Mouse (Mus musculus) liver, embryonic 14.5 days (tissue): ENCODE measurements around the gene Slc6a17. TPM values are rescaled to one million over a fixed set of nuclear protein-coding genes. Genes with fewer than 3 reads are reported as not detected.

Source experiments
- ATAC-seq: fragments of 200-750 bp; cut with Nextera tagmentation; 2 replicates; pipeline ENCODE4 v1.8.0; 2017; ENCODE audit warnings: moderate number of reproducible peaks, mild to moderate bottlenecking, moderate library complexity; ENCODE audit not compliant: insufficient read depth
- DNase-seq, 3 experiments: peaks; one replicate each; pipeline ENCODE4 v3.0.0-alpha.2; 2012 to 2013; ENCODE audit warnings: low read depth in 3 of 3, low spot score in 3 of 3
- H3K27ac ChIP-seq: fragments of 300-500 bp; sonication (generic); 2 replicates; pipeline ENCODE4 v1.5.1; 2014; ENCODE audit warnings: moderate library complexity, mild to moderate bottlenecking, control low read depth, inconsistent platforms
- H3K27me3 ChIP-seq: fragments of 300-500 bp; sonication (generic); 2 replicates; pipeline ENCODE4 v1.6.1; 2014; ENCODE audit warnings: mild to moderate bottlenecking, low read length, moderate library complexity; ENCODE audit not compliant: control insufficient read depth, insufficient read depth
- H3K36me3 ChIP-seq: fragments of 300-500 bp; sonication (generic); replicated peaks from 2 replicates; pipeline ENCODE4 v1.6.1; 2014; ENCODE audit warnings: low read depth; ENCODE audit not compliant: control insufficient read depth, insufficient read depth
- H3K4me1 ChIP-seq, 2 experiments: fragments of 200-500 bp in 1 of 2; fragments of 300-500 bp in 1 of 2; sonication (generic) in 1 of 2; replicated peaks; 2 replicates each; pipeline ENCODE4 v1.6.1; 2012 to 2014; ENCODE audit warnings: antibody characterized with exemption in 1 of 2, inconsistent platforms in 1 of 2, low read length in 1 of 2; ENCODE audit not compliant: control insufficient read depth in 2 of 2, insufficient read depth in 2 of 2
- H3K4me2 ChIP-seq: fragments of 300-500 bp; sonication (generic); 2 replicates; pipeline ENCODE4 v1.6.1; 2014; ENCODE audit warnings: low read depth, mild to moderate bottlenecking, control low read depth, moderate library complexity
- H3K4me3 ChIP-seq, 2 experiments: fragments of 200-500 bp in 1 of 2; fragments of 300-500 bp in 1 of 2; sonication (generic) in 1 of 2; 2 replicates each; pipeline ENCODE4 v1.5.1; 2012 to 2014; ENCODE audit warnings: low read depth in 2 of 2, low read length in 2 of 2, mild to moderate bottlenecking in 2 of 2, control low read depth in 1 of 2, inconsistent platforms in 1 of 2, moderate library complexity in 1 of 2; ENCODE audit not compliant: insufficient read depth in 1 of 2
- H3K9ac ChIP-seq: fragments of 300-500 bp; sonication (generic); replicated peaks from 2 replicates; pipeline ENCODE4 v1.6.1; 2014; ENCODE audit warnings: mild to moderate bottlenecking, control low read depth, moderate library complexity
- H3K9me3 ChIP-seq: fragments of 300-500 bp; sonication (generic); 2 replicates; pipeline ENCODE4 v1.6.1; 2016; ENCODE audit warnings: low read length, mixed read lengths; ENCODE audit not compliant: control insufficient read depth
- CTCF ChIP-seq: IDR thresholded peaks from 2 replicates; pipeline ENCODE4 v1.5.1; 2016; ENCODE audit warnings: antibody characterized with exemption, low read depth, control low read depth
- EP300 ChIP-seq: IDR thresholded peaks from 2 replicates; pipeline ENCODE4 v1.6.1; 2016; ENCODE audit warnings: antibody characterized with exemption, low read depth
- WGBS: fragments of 180-500 bp; shearing (Covaris S2); extraction: QIAGEN DNeasy Blood & Tissue Kit; methylation state at CpG from one replicate; pipeline ENCODE4 v1.1.7; 2014; ENCODE audit not compliant: insufficient replicate concordance; 5-methylcytosine and 5-hydroxymethylcytosine counted together
- polyA plus RNA-seq, 2 experiments: library from polyadenylated mRNA; depleted of rRNA in 1 of 2; stranded (reverse) in 1 of 2; unstranded in 1 of 2; fragments of >200 nt; fragmentation: Nextera tagmentation in 1 of 2; extraction: Ambion mirVana in 1 of 2; gene quantifications; 2 replicates each; pipeline versions ENCODE4 v1.2.1 to v1.2.3; 2012 to 2014

Gene Slc6a17
- polyA plus RNA-seq, 2 experiments, result 0.11 to 0.15 TPM

- TF ChIP-seq EP300 (no peak), CTCF (no peak)
- Histone ChIP-seq H3K27ac (no peak overlapping the region), H3K9me3 (no peaks in the 10 kb centered on the region), H3K27me3 (no peaks in the 10 kb centered on the region), H3K9ac (no peak overlapping the region), H3K4me3 (no peak overlapping the region), H3K4me2 (no peak overlapping the region), H3K36me3 (no peaks in the 10 kb centered on the region), H3K4me1 (no peaks in the 10 kb centered on the region)
- no peak for ATAC-seq
- no peak for DNase-seq
- whole genome bisulfite sequencing, result 40% methylated on average over 6 of the region's 6 CpGs
These were observed 81.4 kb downstream of the Slc6a17 start for GRCm38 (mm10) chr3:107436434-107436833.

- H3K27ac ChIP-seq, result no peak overlapping the region
- ATAC-seq (no peak), DNase-seq (no peak)
- WGBS, result 54% methylated on average over 9 of the region's 9 CpGs
- no peak for TF ChIP-seq EP300
- no peak for TF ChIP-seq CTCF
- no peak overlapping the region for H3K4me2 ChIP-seq
- no peak overlapping the region for H3K9ac ChIP-seq
- no peaks in the 10 kb centered on the region for H3K27me3 ChIP-seq
- no peaks in the 10 kb centered on the region for H3K36me3 ChIP-seq
- H3K9me3 ChIP-seq, result no peaks in the 10 kb centered on the region
- no peak overlapping the region for H3K4me3 ChIP-seq
- H3K4me1 ChIP-seq, result no peaks in the 10 kb centered on the region
These were observed 84.2 kb downstream of the Slc6a17 start for GRCm38 (mm10) chr3:107433614-107434013.

DNA sequence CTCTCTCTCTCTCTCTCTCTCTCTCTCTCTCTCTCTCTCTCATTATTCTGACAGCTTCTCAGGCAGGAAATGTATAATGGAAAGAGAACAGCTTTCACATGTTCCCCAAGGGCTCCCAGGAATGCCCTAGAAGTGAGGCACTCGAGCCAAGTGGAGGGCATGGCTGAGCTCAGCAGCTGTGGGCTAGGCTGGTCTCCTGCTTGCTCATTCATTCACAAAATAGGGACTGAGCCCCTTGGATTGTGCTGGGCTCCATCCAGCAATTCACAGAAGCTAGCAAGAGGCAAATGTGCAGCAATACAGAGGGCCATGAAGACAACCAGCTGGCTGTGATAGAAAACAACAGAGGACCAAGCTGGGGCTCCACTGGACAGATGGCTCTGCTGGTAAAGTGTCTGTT is 86.5 kb downstream of the Slc6a17 start:
- no peaks in the 10 kb centered on the region for H3K36me3 ChIP-seq
- no peak overlapping the region for H3K9ac ChIP-seq
- TF ChIP-seq EP300 (no peak), CTCF (no peak)
- no peak overlapping the region for H3K4me3 ChIP-seq
- H3K4me1 ChIP-seq, result no peaks in the 10 kb centered on the region
- H3K4me2 ChIP-seq, result no peak overlapping the region
- no peak for ATAC-seq
- H3K27ac ChIP-seq, result no peak overlapping the region
- no peaks in the 10 kb centered on the region for H3K27me3 ChIP-seq
- DNase-seq, result no peak
- no peaks in the 10 kb centered on the region for H3K9me3 ChIP-seq
- 35% methylated on average over 1 of the region's 1 CpGs for WGBS

DNA sequence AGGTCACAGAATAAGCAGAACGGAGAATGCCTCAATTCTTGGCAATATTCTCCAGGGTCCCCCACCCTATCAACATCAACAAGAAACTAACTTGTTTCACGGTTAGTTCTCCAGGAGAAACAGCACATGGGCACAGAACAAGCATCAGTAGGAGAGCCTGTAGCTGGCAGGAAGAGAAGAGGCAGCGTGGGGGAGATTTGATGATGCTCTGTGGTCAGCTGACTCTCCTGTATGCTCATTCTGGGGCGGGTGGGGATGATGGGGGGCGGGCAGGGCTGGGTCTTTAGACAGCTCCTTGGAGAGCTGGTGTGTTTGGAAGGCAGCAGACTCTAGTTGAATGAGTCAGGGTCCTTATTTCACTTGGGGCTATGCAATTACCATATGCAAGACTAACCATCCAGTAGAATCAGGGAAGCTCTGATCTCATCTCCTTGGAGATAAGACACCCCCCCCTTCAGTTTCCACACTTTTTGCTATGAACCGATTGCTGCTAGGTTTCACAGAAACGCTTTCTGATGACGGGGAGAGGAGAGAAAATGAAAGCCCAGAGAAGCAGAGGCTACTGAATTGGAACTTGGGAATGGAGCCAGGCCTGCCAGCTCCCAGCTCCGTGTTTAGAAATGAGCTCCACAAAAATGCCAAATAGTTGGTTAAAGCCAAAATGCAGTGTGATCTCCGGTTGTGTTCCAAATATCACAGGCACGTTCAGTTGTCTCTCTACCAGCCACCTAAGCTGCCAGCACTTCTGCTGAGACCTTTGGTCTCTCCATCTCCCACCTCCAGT is 93.4 kb downstream of the Slc6a17 start:
- Histone ChIP-seq H3K9me3 (no peaks in the 10 kb centered on the region), H3K4me1 (no peaks in the 10 kb centered on the region), H3K4me3 (no peak overlapping the region), H3K9ac (no peak overlapping the region), H3K4me2 (no peak overlapping the region), H3K27me3 (no peaks in the 10 kb centered on the region), H3K36me3 (no peaks in the 10 kb centered on the region), H3K27ac (no peak overlapping the region)
- WGBS, result 50% methylated on average over 11 of the region's 11 CpGs
- no peak for ATAC-seq
- no peak for TF ChIP-seq EP300
- no peak for TF ChIP-seq CTCF
- DNase-seq, result no peak

GRCm38 (mm10) chr3:107420156-107420555 is 97.7 kb downstream of the Slc6a17 start:
- DNase-seq, result no peak
- H3K27ac ChIP-seq, result no peak overlapping the region
- no peak overlapping the region for H3K4me3 ChIP-seq
- no peak overlapping the region for H3K4me2 ChIP-seq
- no peak overlapping the region for H3K9ac ChIP-seq
- ATAC-seq, result no peak
- H3K27me3 ChIP-seq, result no peaks in the 10 kb centered on the region
- no peaks in the 10 kb centered on the region for H3K36me3 ChIP-seq
- no peak for TF ChIP-seq CTCF
- TF ChIP-seq EP300, result no peak
- no peaks in the 10 kb centered on the region for H3K4me1 ChIP-seq
- WGBS, result 41% methylated on average over 2 of the region's 2 CpGs
- no peaks in the 10 kb centered on the region for H3K9me3 ChIP-seq

Other genes starting within 250 kb of the Slc6a17 start
- gene Lamtor5, start 239.2 kb downstream of the Slc6a17 start, polyA plus RNA-seq (2012; rRNA removed), result 41.3 and 44.7 TPM in 2 replicates
- gene Lamtor5, start 239.2 kb downstream of the Slc6a17 start, polyA plus RNA-seq (2014; fragmentation: Nextera tagmentation; extraction: Ambion mirVana), result 108 and 109 TPM in 2 replicates
- gene Slc16a4, start 226.8 kb downstream of the Slc6a17 start, polyA plus RNA-seq (2012; rRNA removed), result 0.03 TPM in 1 of 2 replicates, not detected in the other
- 0.27 and 0.30 TPM in 2 replicates for gene Slc16a4, start 226.8 kb downstream of the Slc6a17 start, polyA plus RNA-seq (2014; fragmentation: Nextera tagmentation; extraction: Ambion mirVana)
- gene Rbm15, start 184.3 kb downstream of the Slc6a17 start, polyA plus RNA-seq (2012; rRNA removed), result 3.4 and 4.8 TPM in 2 replicates
- gene Rbm15, start 184.3 kb downstream of the Slc6a17 start, polyA plus RNA-seq (2014; fragmentation: Nextera tagmentation; extraction: Ambion mirVana), result 8.7 and 9.0 TPM in 2 replicates
- gene Kcnc4, start 58.5 kb downstream of the Slc6a17 start, polyA plus RNA-seq (2012; rRNA removed), result 0.01 TPM in 1 of 2 replicates, not detected in the other
- not detected in 2 replicates for gene Kcnc4, start 58.5 kb downstream of the Slc6a17 start, polyA plus RNA-seq (2014; fragmentation: Nextera tagmentation; extraction: Ambion mirVana)
- not detected in 2 replicates for gene Ubl4b, start 37.1 kb upstream of the Slc6a17 start, polyA plus RNA-seq (2012; rRNA removed)
- not detected in 2 replicates for gene Ubl4b, start 37.1 kb upstream of the Slc6a17 start, polyA plus RNA-seq (2014; fragmentation: Nextera tagmentation; extraction: Ambion mirVana)
- not detected in 2 replicates for gene Alx3, start 77.0 kb upstream of the Slc6a17 start, polyA plus RNA-seq (2012; rRNA removed)
- gene Alx3, start 77.0 kb upstream of the Slc6a17 start, polyA plus RNA-seq (2014; fragmentation: Nextera tagmentation; extraction: Ambion mirVana), result not detected in 2 replicates
- gene Gm10961, start 113.3 kb upstream of the Slc6a17 start, polyA plus RNA-seq (2012; rRNA removed), result not detected in 2 replicates
- gene Gm10961, start 113.3 kb upstream of the Slc6a17 start, polyA plus RNA-seq (2014; fragmentation: Nextera tagmentation; extraction: Ambion mirVana), result not detected in 2 replicates
- gene Strip1, start 113.7 kb upstream of the Slc6a17 start, polyA plus RNA-seq (2012; rRNA removed), result 9.1 and 9.9 TPM in 2 replicates
- gene Strip1, start 113.7 kb upstream of the Slc6a17 start, polyA plus RNA-seq (2014; fragmentation: Nextera tagmentation; extraction: Ambion mirVana), result 9.0 and 10.7 TPM in 2 replicates
- 22.9 and 30.1 TPM in 2 replicates for gene Ahcyl1, start 178.5 kb upstream of the Slc6a17 start, polyA plus RNA-seq (2012; rRNA removed)
- gene Ahcyl1, start 178.5 kb upstream of the Slc6a17 start, polyA plus RNA-seq (2014; fragmentation: Nextera tagmentation; extraction: Ambion mirVana), result 28.6 and 29.8 TPM in 2 replicates
- 3.7 and 4.4 TPM in 2 replicates for gene Csf1, start 242.5 kb upstream of the Slc6a17 start, polyA plus RNA-seq (2012; rRNA removed)
- 5.9 and 6.1 TPM in 2 replicates for gene Csf1, start 242.5 kb upstream of the Slc6a17 start, polyA plus RNA-seq (2014; fragmentation: Nextera tagmentation; extraction: Ambion mirVana)